ENCODE assay signal across 8 mouse cellular contexts in the genomic region with DNA sequence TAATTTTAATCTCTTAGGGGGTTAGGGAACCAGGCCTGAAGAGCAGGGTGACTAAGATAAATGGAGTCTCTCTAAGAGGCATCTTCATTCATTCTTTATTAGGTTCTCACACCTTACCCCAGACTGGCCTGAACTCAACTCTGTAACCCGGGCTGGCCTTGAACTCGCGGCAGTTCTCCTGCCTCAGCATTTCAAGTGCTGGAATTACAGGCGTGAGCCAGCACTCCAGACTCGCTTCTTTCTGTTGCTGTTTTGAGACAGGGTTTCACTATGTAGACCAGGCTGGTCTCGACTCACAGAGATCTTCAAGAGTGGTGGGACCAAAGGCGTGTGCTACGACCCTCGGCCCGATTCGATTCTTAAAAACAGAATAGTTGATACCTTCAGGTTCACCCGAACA. TPM values are rescaled to one million over a fixed set of nuclear protein-coding genes. Genes with fewer than 3 reads are reported as not detected.
DNase-seq lines count a peak whose midpoint lies in the region; ATAC-seq and TF ChIP-seq lines count a peak whose summit lies in the region.

No protein-coding gene starts in this region.

- peaks cover 13% of the 10 kb centered on the region for H3K4me1 ChIP-seq in heart, embryonic 10.5 days
- peaks cover 5 to 27% of the 10 kb centered on the region in 2 experiments for H3K4me1 ChIP-seq in MEL (ENCODE audit: control insufficient read depth in 1 of 2, insufficient read depth in 2 of 2, low read length in 2 of 2)
- H3K4me1 ChIP-seq in embryonic fibroblast, embryonic 13.5 days (ENCODE audit: control insufficient read depth, insufficient read depth, low read length), result peaks cover 5% of the 10 kb centered on the region; the same call in 1 of the 2 replicates
- H3K4me1 ChIP-seq in kidney, embryonic 14.5 days (ENCODE audit: control insufficient read depth, insufficient read depth, low read length), result peaks cover 17% of the 10 kb centered on the region

- no peak for ATAC-seq in kidney, embryonic 14.5 days (ENCODE audit: low FRiP score, low TSS enrichment)

- H3K4me3 ChIP-seq in heart, embryonic 10.5 days, result peak overlapping the region; percentile 83
- peak overlapping the region; percentile 89 to 96 for H3K4me3 ChIP-seq in MEL (ENCODE audit: control insufficient read depth in 1 of 2, insufficient read depth in 1 of 2, low read depth in 2 of 2, low read length in 2 of 2)
- H3K4me3 ChIP-seq in embryonic fibroblast, embryonic 13.5 days (ENCODE audit: insufficient read depth, low read length), result peak overlapping the region; percentile 93
- H3K4me3 ChIP-seq in kidney, embryonic 14.5 days (ENCODE audit: low read length), result peak overlapping the region; percentile 68

- no peak for TF ChIP-seq CTCF in MEL (IDR thresholded peaks at IDR 0.05 in 2 of 3, conservative IDR thresholded peaks at IDR 0.05 in 1 of 3; ENCODE audit: control insufficient read depth in 1 of 3, insufficient read depth in 1 of 3, low read depth in 2 of 3, low read length in 3 of 3, poor library complexity in 1 of 3, severe bottlenecking in 1 of 3)
- TF ChIP-seq CTCF in embryonic fibroblast, embryonic 13.5 days (IDR thresholded peaks at IDR 0.05; ENCODE audit: borderline replicate concordance, insufficient read depth, low read length), result no peak

- peak overlapping the region; percentile 95 for H3K27ac ChIP-seq in heart, embryonic 10.5 days
- H3K27ac ChIP-seq in MEL (ENCODE audit: control insufficient read depth, low read depth, low read length), result peak overlapping the region; percentile 93
- H3K27ac ChIP-seq in embryonic fibroblast, embryonic 13.5 days (ENCODE audit: insufficient read depth, low read length), result peak overlapping the region; percentile 84
- peak overlapping the region; percentile 72; the same call in 1 of the 2 replicates for H3K27ac ChIP-seq in kidney, embryonic 14.5 days (ENCODE audit: low read depth, low read length)

- H3K27me3 ChIP-seq in heart, embryonic 10.5 days (ENCODE audit: insufficient read depth, poor library complexity, severe bottlenecking), result peaks cover 8% of the 10 kb centered on the region; the same call in 1 of the 2 replicates
- no peaks in the 10 kb centered on the region for H3K27me3 ChIP-seq in MEL (ENCODE audit: control insufficient read depth in 1 of 2, insufficient read depth in 2 of 2, low read length in 2 of 2)
- peaks cover 3% of the 10 kb centered on the region; the same call in 1 of the 2 replicates for H3K27me3 ChIP-seq in kidney, embryonic 14.5 days (ENCODE audit: control insufficient read depth, insufficient read depth, low read length)

- peak overlapping the region; percentile 76 for H3K4me2 ChIP-seq in kidney, embryonic 14.5 days (replicated peaks; ENCODE audit: low read depth, low read length)

- DNase-seq in heart, embryonic 10.5 days (ENCODE audit: low spot score), result no peak
- DNase-seq in heart, adult 18-20 months, result no peak
- peak; percentile 75 for DNase-seq in MEL (ENCODE audit: low read depth, low spot score)
- DNase-seq in lung, postnatal 36 days, result peak; percentile 36
- no peak for DNase-seq in gastrocnemius, postnatal 25 days
- DNase-seq in urinary bladder, postnatal 10 days (ENCODE audit: low spot score), result no peak

- H3K79me2 ChIP-seq in MEL (ENCODE audit: control insufficient read depth, insufficient read depth, low read length, poor library complexity), result peaks cover 49% of the 10 kb centered on the region

- no peaks in the 10 kb centered on the region for H3K9me3 ChIP-seq in heart, embryonic 10.5 days
- H3K9me3 ChIP-seq in MEL (replicated peaks; ENCODE audit: insufficient read depth, low read length), result no peaks in the 10 kb centered on the region
- no peaks in the 10 kb centered on the region for H3K9me3 ChIP-seq in kidney, embryonic 14.5 days (ENCODE audit: control insufficient read depth, low read length)

- no peak for TF ChIP-seq RAD21 in MEL (IDR thresholded peaks at IDR 0.05; ENCODE audit: low read depth, low read length)

- H3K36me3 ChIP-seq in heart, embryonic 10.5 days, result peaks cover 28% of the 10 kb centered on the region
- peaks cover 19 to 31% of the 10 kb centered on the region in 2 experiments for H3K36me3 ChIP-seq in MEL (ENCODE audit: control insufficient read depth in 1 of 2, insufficient read depth in 2 of 2, low read length in 2 of 2)
- peaks cover 31% of the 10 kb centered on the region for H3K36me3 ChIP-seq in kidney, embryonic 14.5 days (ENCODE audit: control insufficient read depth, insufficient read depth, low read length)

- 21% methylated on average over 12 of the region's 12 CpGs for WGBS in heart, embryonic 10.5 days
- 18% methylated on average over 12 of the region's 12 CpGs for WGBS in kidney, embryonic 14.5 days

- TF ChIP-seq EP300 in MEL (IDR thresholded peaks at IDR 0.05; ENCODE audit: low read depth in 1 of 2, low read length in 2 of 2), result no peak

- no peak; a peak in 1 of 4 replicates for TF ChIP-seq POLR2A in MEL (IDR thresholded peaks at IDR 0.05; ENCODE audit: control insufficient read depth in 1 of 2, insufficient read depth in 1 of 2, low read depth in 1 of 2, low read length in 2 of 2, poor library complexity in 1 of 2)
- TF ChIP-seq POLR2A in embryonic fibroblast, embryonic 13.5 days (IDR thresholded peaks at IDR 0.05; ENCODE audit: low read depth, low read length), result no peak

- H3K9ac ChIP-seq in MEL (ENCODE audit: control insufficient read depth, low read depth, low read length, poor library complexity, severe bottlenecking), result peak overlapping the region; percentile 94
- H3K9ac ChIP-seq in kidney, embryonic 14.5 days (ENCODE audit: low read depth, low read length), result peak overlapping the region; percentile 74

TF ChIP-seq in MEL, 35 proteins besides CTCF, POLR2A, EP300 and RAD21 (continues in another document):
- TF ChIP-seq CHD2 (IDR thresholded peaks at IDR 0.05; ENCODE audit: low read length), result no peak
- 0 out of 2 replicates have a peak, but pooled peaks have one; percentile 35 for TF ChIP-seq MAFK (IDR thresholded peaks at IDR 0.05; ENCODE audit: borderline replicate concordance, low read depth, low read length)
- TF ChIP-seq CHD1 (IDR thresholded peaks at IDR 0.05; ENCODE audit: low read depth, low read length), result 0 out of 2 replicates have a peak, but pooled peaks have one; percentile 78
- peak; percentile 49; the same call in 1 of the 2 replicates for TF ChIP-seq TBP (IDR thresholded peaks at IDR 0.05; ENCODE audit: low read depth, low read length)
- TF ChIP-seq MXI1 (IDR thresholded peaks at IDR 0.05; ENCODE audit: low read depth, low read length), result peak; percentile 22; the same call in 1 of the 2 replicates

RNA-seq across cellular contexts. Expression of gene Aars, which starts 1.3 kb away (rescaled TPM):
- 62.9 and 72.4 TPM in 2 replicates for polyA plus RNA-seq in heart, embryonic 10.5 days (2016; fragmentation: Nextera tagmentation; extraction: Ambion mirVana)
- 10 to 100 TPM; 31.9 to 33.7 TPM for total RNA-seq in heart, adult 18-20 months (2021)
- 106 and 132 TPM in 2 replicates for total RNA-seq in MEL (2012; rRNA removed)
- polyA plus RNA-seq in MEL (2012; ENCODE audit: insufficient read depth in 1 of 2, insufficient read length in 2 of 2, low read depth in 1 of 2, low replicate concordance in 2 of 2, missing spikeins in 1 of 2), result 100 to 1,000 TPM in 1 of 2 experiments, 10 to 100 TPM in 1; 25.1 to 162 TPM
- polyA plus RNA-seq in embryonic fibroblast, embryonic 13.5 days (2011; ENCODE audit: insufficient read length, low read depth, missing spikeins), result 192 and 194 TPM in 2 replicates
- polyA plus RNA-seq in kidney, embryonic 14.5 days (2014; fragmentation: Nextera tagmentation; extraction: Ambion mirVana), result 37.9 and 59.7 TPM in 2 replicates
- 10 to 100 TPM; 38.8 to 47.1 TPM for total RNA-seq in gastrocnemius, postnatal 25 days (2021)

RNA-seq across cellular contexts. Expression of gene Ddx19b, which starts 2.7 kb away (rescaled TPM):
- polyA plus RNA-seq in heart, embryonic 10.5 days (2016; fragmentation: Nextera tagmentation; extraction: Ambion mirVana), result 6.9 and 7.7 TPM in 2 replicates
- 10 to 100 TPM; 11.3 to 12.6 TPM for total RNA-seq in heart, adult 18-20 months (2021)
- 17.8 and 18.1 TPM in 2 replicates for total RNA-seq in MEL (2012; rRNA removed)
- polyA plus RNA-seq in MEL (2012; ENCODE audit: insufficient read depth in 1 of 2, insufficient read length in 2 of 2, low read depth in 1 of 2, low replicate concordance in 2 of 2, missing spikeins in 1 of 2), result 100 to 1,000 TPM in 1 of 2 experiments, 10 to 100 TPM in 1; 18.6 to 112 TPM
- polyA plus RNA-seq in embryonic fibroblast, embryonic 13.5 days (2011; ENCODE audit: insufficient read length, low read depth, missing spikeins), result 7.8 and 8.5 TPM in 2 replicates
- 2.3 and 6.7 TPM in 2 replicates for polyA plus RNA-seq in kidney, embryonic 14.5 days (2014; fragmentation: Nextera tagmentation; extraction: Ambion mirVana)
- 10 to 100 TPM; 11.4 to 11.5 TPM for total RNA-seq in gastrocnemius, postnatal 25 days (2021)

RNA-seq across cellular contexts. Expression of gene Exosc6, which starts 21.9 kb away (rescaled TPM):
- polyA plus RNA-seq in heart, embryonic 10.5 days (2016; fragmentation: Nextera tagmentation; extraction: Ambion mirVana), result 8.6 and 27.2 TPM in 2 replicates
- total RNA-seq in heart, adult 18-20 months (2021), result not detected
- total RNA-seq in MEL (2012; rRNA removed), result 19.2 and 26.4 TPM in 2 replicates
- 1 to 10 TPM in 1 of 2 experiments, not detected in 1; 8.0 TPM for polyA plus RNA-seq in MEL (2012; ENCODE audit: insufficient read depth in 1 of 2, insufficient read length in 2 of 2, low read depth in 1 of 2, low replicate concordance in 2 of 2, missing spikeins in 1 of 2)
- not detected in 2 replicates for polyA plus RNA-seq in embryonic fibroblast, embryonic 13.5 days (2011; ENCODE audit: insufficient read length, low read depth, missing spikeins)
- polyA plus RNA-seq in kidney, embryonic 14.5 days (2014; fragmentation: Nextera tagmentation; extraction: Ambion mirVana), result 53.3 and 77.3 TPM in 2 replicates
- not detected for total RNA-seq in gastrocnemius, postnatal 25 days (2021)

RNA-seq across cellular contexts. Expression of gene Ddx19a, which starts 36.7 kb away (rescaled TPM):
- polyA plus RNA-seq in heart, embryonic 10.5 days (2016; fragmentation: Nextera tagmentation; extraction: Ambion mirVana), result 18.8 and 23.5 TPM in 2 replicates
- total RNA-seq in heart, adult 18-20 months (2021), result 10 to 100 TPM; 33.3 to 35.1 TPM
- total RNA-seq in MEL (2012; rRNA removed), result 17.0 and 17.3 TPM in 2 replicates
- 100 to 1,000 TPM in 1 of 2 experiments, 10 to 100 TPM in 1; 59.0 to 168 TPM for polyA plus RNA-seq in MEL (2012; ENCODE audit: insufficient read depth in 1 of 2, insufficient read length in 2 of 2, low read depth in 1 of 2, low replicate concordance in 2 of 2, missing spikeins in 1 of 2)
- 46.0 and 46.8 TPM in 2 replicates for polyA plus RNA-seq in embryonic fibroblast, embryonic 13.5 days (2011; ENCODE audit: insufficient read length, low read depth, missing spikeins)
- polyA plus RNA-seq in kidney, embryonic 14.5 days (2014; fragmentation: Nextera tagmentation; extraction: Ambion mirVana), result 12.8 and 20.1 TPM in 2 replicates
- 10 to 100 TPM; 24.2 to 27.0 TPM for total RNA-seq in gastrocnemius, postnatal 25 days (2021)

RNA-seq across cellular contexts. Expression of gene Clec18a, which starts 58.0 kb away (rescaled TPM):
- not detected in 2 replicates for polyA plus RNA-seq in heart, embryonic 10.5 days (2016; fragmentation: Nextera tagmentation; extraction: Ambion mirVana)
- total RNA-seq in heart, adult 18-20 months (2021), result 1 to 10 TPM in 1 of 2 experiments, under 1 TPM in 1; 0.72 to 1.2 TPM
- not detected in 2 replicates for total RNA-seq in MEL (2012; rRNA removed)
- not detected for polyA plus RNA-seq in MEL (2012; ENCODE audit: insufficient read depth in 1 of 2, insufficient read length in 2 of 2, low read depth in 1 of 2, low replicate concordance in 2 of 2, missing spikeins in 1 of 2)
- not detected in 2 replicates for polyA plus RNA-seq in embryonic fibroblast, embryonic 13.5 days (2011; ENCODE audit: insufficient read length, low read depth, missing spikeins)
- polyA plus RNA-seq in kidney, embryonic 14.5 days (2014; fragmentation: Nextera tagmentation; extraction: Ambion mirVana), result 51.6 and 59.0 TPM in 2 replicates
- under 1 TPM; 0.64 to 0.88 TPM for total RNA-seq in gastrocnemius, postnatal 25 days (2021)

Comparison
In these comparisons a context has a peak if more than half of its experiments do, and no peak if none do; other contexts are left out.
1. DNase-seq: peak in MEL (single experiment) and lung, postnatal 36 days (single experiment); none in heart, embryonic 10.5 days (single experiment), heart, adult 18-20 months (0 of 2), gastrocnemius, postnatal 25 days (single experiment) and urinary bladder, postnatal 10 days (single experiment).
2. Peak in every context shown above with its lines, with median percentiles within 50 percentile points of each other: H3K27ac ChIP-seq and H3K4me3 ChIP-seq.